Mouse (Mus musculus): ENCODE measurements around the gene Crnkl1. TPM values are rescaled to one million over a fixed set of nuclear protein-coding genes. Genes with fewer than 3 reads are reported as not detected.

Crnkl1 gene
- polyA plus RNA-seq (2015; fragmentation: Nextera tagmentation; extraction: Ambion mirVana): 27.6 and 29.7 TPM in 2 replicates

DNA sequence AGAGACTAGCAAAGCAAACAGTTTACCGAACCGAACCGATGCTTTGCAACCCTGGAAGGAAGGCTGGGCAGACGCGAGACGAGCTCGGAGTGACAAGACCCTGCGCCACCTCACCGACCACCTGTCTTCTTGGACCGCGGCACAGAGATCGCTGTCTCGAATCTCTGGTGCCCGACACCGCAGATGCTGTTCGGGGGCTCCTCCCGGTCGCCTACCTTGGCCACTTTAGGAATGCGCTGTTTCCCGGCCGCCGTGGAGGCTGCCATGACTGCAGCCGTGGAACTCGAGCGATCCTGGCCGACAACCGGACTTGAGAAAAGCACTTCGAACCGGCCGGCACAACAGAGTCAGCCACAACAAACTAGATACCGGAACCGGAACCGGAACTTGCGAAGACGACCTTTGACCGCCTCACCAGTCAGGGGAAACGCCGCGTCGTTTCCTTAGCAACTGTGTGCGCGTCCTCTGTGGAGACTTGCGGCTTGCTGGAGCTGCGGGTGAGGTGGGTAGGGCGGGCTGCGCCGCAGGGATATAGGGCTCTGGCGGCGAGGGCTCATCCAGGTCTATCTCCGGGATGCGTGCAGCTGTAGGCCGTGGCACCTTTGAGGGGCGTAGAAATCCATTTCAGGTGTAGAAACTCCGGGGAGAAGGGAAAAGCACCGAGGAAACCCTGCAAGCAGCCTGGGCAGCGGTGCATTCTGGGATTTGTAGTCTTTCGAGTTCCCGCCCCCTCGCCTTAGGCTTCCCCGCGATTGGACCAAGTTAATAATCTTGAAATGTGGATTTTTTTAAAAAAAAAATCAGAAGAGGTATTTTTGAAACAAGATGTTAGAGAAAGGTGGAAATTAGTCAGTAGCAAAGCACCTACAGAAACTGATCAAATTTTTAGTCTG, at the start of gene Crnkl1, which contains the start of gene Cfap61:
TSS of gene Crnkl1 (minus strand) at position 676 of the 893 bp plus-strand sequence.
TSS of gene Cfap61 (plus strand) at position 446 of the 893 bp plus-strand sequence.
- Histone ChIP-seq H3K4me1 (ENCODE audit: insufficient read depth, low read length) (peaks cover 10% of the 10 kb centered on the region), H3K4me2 (replicated peaks; ENCODE audit: low read depth, low read length) (peak within 1 kb of the TSS; percentile 79), H3K9ac (replicated peaks; ENCODE audit: low read length) (peak within 1 kb of the TSS; percentile 80), H3K27ac (ENCODE audit: low read length) (no peak within 1 kb of the TSS), H3K4me3 (ENCODE audit: low read length) (peak within 1 kb of the TSS; percentile 98), H3K9me3 (ENCODE audit: low read length) (no peaks in the 10 kb centered on the region), H3K27me3 (ENCODE audit: insufficient read depth, low read length) (no peaks in the 10 kb centered on the region), H3K36me3 (ENCODE audit: insufficient read depth, low read length) (peaks cover 16% of the 10 kb centered on the region; the same call in 1 of the 2 replicates)
- under 1% methylated on average over 61 of the region's 61 CpGs for whole genome bisulfite sequencing
- peak; percentile 98 for ATAC-seq (ENCODE audit: low FRiP score, low TSS enrichment)

DNA sequence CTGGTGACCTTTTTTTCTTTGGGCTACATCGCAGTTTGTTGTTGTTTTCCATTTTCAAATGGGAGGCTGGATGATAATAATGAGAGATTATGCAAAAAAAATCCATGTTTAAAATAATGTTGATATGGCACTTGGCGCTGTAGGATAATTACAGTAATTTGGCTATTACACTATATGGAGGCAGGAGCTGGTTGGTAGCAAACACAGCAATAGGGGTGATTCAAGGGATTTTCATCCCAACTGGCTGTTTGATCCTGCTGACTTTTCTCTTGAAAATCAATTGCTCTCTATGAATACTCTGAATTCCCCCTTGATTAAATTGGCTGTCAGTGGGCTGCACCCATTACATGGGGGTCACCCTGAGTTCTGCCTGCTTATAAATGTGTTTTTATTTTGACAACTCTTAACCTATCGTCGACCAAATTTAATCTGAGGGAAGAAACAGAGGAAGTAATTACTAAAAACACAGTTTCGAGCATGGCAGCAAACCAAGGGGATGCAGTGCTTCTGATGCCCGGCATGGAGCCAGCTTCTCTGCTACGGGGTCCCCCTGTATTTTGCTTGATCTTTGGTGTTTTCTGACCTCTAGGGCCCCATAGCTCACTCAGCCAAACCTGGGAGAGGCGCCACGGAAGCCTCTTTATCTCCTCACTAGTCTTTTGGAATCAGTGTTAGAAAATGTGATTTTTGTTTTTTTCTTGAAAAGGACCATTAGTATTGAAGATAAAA, 47.7 kb upstream of the Crnkl1 start:
- no peak for ATAC-seq (ENCODE audit: low FRiP score, low TSS enrichment)
- no peak overlapping the region for H3K4me2 ChIP-seq (replicated peaks; ENCODE audit: low read depth, low read length)
- H3K27me3 ChIP-seq (ENCODE audit: insufficient read depth, low read length): no peaks in the 10 kb centered on the region
- WGBS: 70% methylated on average over 9 of the region's 9 CpGs
- H3K9me3 ChIP-seq (ENCODE audit: low read length): no peaks in the 10 kb centered on the region
- H3K36me3 ChIP-seq (ENCODE audit: insufficient read depth, low read length): no peaks in the 10 kb centered on the region
- H3K4me3 ChIP-seq (ENCODE audit: low read length): no peak overlapping the region
- no peaks in the 10 kb centered on the region for H3K4me1 ChIP-seq (ENCODE audit: insufficient read depth, low read length)
- no peak overlapping the region for H3K27ac ChIP-seq (ENCODE audit: low read length)
- H3K9ac ChIP-seq (replicated peaks; ENCODE audit: low read length): no peak overlapping the region

DNA sequence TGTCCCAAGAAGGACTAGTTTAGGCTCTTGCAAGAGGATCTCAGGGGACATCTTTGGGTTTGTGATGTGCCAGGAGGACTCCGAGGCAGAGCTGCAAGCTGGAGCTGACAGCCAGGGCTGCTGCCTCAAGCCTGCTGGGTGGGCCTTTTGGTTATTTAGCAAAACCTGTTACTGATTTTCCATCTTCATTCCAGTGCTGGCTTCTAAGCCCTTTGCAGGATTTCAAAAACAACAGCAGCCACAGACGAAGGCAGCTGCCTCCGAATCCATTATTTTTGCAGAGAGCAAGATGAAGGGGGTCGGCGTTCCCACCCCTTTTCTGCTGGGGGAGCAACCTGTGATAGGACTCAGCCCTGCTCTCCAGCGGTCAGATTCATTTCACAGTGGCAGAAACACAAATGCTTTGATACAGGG, 46.9 kb upstream of the Crnkl1 start:
- Histone ChIP-seq H3K4me2 (replicated peaks; ENCODE audit: low read depth, low read length) (no peak overlapping the region), H3K36me3 (ENCODE audit: insufficient read depth, low read length) (no peaks in the 10 kb centered on the region), H3K9ac (replicated peaks; ENCODE audit: low read length) (no peak overlapping the region), H3K27ac (ENCODE audit: low read length) (no peak overlapping the region), H3K4me1 (ENCODE audit: insufficient read depth, low read length) (no peaks in the 10 kb centered on the region), H3K9me3 (ENCODE audit: low read length) (no peaks in the 10 kb centered on the region), H3K4me3 (ENCODE audit: low read length) (no peak overlapping the region), H3K27me3 (ENCODE audit: insufficient read depth, low read length) (no peaks in the 10 kb centered on the region)
- WGBS: 37% methylated on average over 6 of the region's 6 CpGs
- no peak for ATAC-seq (ENCODE audit: low FRiP score, low TSS enrichment)

DNA sequence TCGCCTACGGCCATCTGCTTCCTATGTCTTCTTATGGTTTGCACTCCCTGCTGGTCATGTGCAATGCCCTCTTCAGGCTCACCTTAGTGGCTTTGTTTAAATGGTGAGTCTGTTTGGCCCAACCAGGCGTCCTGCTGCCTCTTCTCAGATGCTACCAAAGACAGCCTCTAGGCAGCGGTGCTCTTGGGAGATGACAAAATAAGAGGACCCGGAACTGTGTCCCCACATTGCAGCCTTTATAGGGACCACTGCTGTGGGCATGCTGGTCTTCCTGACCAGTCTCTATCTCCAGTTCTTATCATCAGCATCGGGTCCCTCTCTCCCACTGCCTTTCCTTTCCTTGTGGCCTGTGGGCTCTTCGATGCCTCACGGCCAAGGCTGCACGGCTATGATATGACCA, 46.1 kb upstream of the Crnkl1 start:
- H3K27me3 ChIP-seq (ENCODE audit: insufficient read depth, low read length): no peaks in the 10 kb centered on the region
- no peak overlapping the region for H3K9ac ChIP-seq (replicated peaks; ENCODE audit: low read length)
- ATAC-seq (ENCODE audit: low FRiP score, low TSS enrichment): no peak
- H3K4me3 ChIP-seq (ENCODE audit: low read length): no peak overlapping the region
- no peak overlapping the region for H3K27ac ChIP-seq (ENCODE audit: low read length)
- H3K4me2 ChIP-seq (replicated peaks; ENCODE audit: low read depth, low read length): no peak overlapping the region
- no peaks in the 10 kb centered on the region for H3K4me1 ChIP-seq (ENCODE audit: insufficient read depth, low read length)
- H3K9me3 ChIP-seq (ENCODE audit: low read length): no peaks in the 10 kb centered on the region
- H3K36me3 ChIP-seq (ENCODE audit: insufficient read depth, low read length): no peaks in the 10 kb centered on the region
- 86% methylated on average over 9 of the region's 9 CpGs for WGBS

DNA sequence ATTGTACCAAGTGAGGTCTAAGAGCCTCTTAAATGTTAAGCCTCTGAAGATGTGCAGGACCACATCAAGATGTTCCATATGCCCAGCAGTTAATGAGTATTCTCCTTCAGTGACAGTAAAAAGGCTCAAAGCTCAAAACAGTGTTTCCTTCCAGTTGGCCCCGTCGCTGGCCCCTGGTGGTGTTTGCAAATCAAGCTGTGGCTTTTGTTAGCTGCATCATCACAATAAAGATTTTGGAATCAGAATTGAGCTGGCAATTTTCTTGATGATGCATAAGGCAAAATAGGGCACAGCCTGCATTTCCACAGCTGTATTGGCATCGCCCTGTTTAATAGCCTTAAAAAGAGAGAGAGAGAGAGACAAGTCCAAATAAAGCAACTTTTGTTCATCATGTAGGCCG, 44.8 kb upstream of the Crnkl1 start:
- H3K4me1 ChIP-seq (ENCODE audit: insufficient read depth, low read length): no peaks in the 10 kb centered on the region
- H3K9me3 ChIP-seq (ENCODE audit: low read length): no peaks in the 10 kb centered on the region
- H3K9ac ChIP-seq (replicated peaks; ENCODE audit: low read length): no peak overlapping the region
- no peaks in the 10 kb centered on the region for H3K27me3 ChIP-seq (ENCODE audit: insufficient read depth, low read length)
- H3K4me2 ChIP-seq (replicated peaks; ENCODE audit: low read depth, low read length): no peak overlapping the region
- H3K36me3 ChIP-seq (ENCODE audit: insufficient read depth, low read length): no peaks in the 10 kb centered on the region
- H3K27ac ChIP-seq (ENCODE audit: low read length): no peak overlapping the region
- H3K4me3 ChIP-seq (ENCODE audit: low read length): no peak overlapping the region
- no peak for ATAC-seq (ENCODE audit: low FRiP score, low TSS enrichment)
- WGBS: 73% methylated on average over 4 of the region's 4 CpGs

DNA sequence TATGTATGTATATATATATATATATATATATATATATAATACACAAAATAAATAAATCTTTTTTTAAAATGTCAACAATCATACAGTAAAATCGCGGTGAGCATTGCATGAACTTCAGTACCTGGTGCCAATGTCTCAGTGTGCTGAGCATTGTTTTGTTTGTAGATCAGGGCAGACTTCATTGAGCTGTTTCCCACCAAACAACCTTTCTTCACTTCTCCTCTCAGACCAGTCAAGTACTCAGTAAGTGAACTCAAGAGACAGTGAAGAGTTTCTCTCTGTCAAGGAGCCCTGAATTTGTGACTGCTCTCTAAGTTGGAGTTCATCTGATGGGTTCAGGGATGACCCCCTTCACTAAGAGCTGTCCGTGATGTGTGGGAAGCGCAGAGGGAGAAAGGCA, 37.8 kb upstream of the Crnkl1 start:
- WGBS: 75% methylated on average over 4 of the region's 4 CpGs
- no peak overlapping the region for H3K4me3 ChIP-seq (ENCODE audit: low read length)
- H3K27me3 ChIP-seq (ENCODE audit: insufficient read depth, low read length): no peaks in the 10 kb centered on the region
- H3K9ac ChIP-seq (replicated peaks; ENCODE audit: low read length): no peak overlapping the region
- ATAC-seq (ENCODE audit: low FRiP score, low TSS enrichment): no peak
- H3K9me3 ChIP-seq (ENCODE audit: low read length): no peaks in the 10 kb centered on the region
- H3K4me2 ChIP-seq (replicated peaks; ENCODE audit: low read depth, low read length): no peak overlapping the region
- H3K4me1 ChIP-seq (ENCODE audit: insufficient read depth, low read length): no peaks in the 10 kb centered on the region
- H3K36me3 ChIP-seq (ENCODE audit: insufficient read depth, low read length): no peaks in the 10 kb centered on the region
- H3K27ac ChIP-seq (ENCODE audit: low read length): no peak overlapping the region

DNA sequence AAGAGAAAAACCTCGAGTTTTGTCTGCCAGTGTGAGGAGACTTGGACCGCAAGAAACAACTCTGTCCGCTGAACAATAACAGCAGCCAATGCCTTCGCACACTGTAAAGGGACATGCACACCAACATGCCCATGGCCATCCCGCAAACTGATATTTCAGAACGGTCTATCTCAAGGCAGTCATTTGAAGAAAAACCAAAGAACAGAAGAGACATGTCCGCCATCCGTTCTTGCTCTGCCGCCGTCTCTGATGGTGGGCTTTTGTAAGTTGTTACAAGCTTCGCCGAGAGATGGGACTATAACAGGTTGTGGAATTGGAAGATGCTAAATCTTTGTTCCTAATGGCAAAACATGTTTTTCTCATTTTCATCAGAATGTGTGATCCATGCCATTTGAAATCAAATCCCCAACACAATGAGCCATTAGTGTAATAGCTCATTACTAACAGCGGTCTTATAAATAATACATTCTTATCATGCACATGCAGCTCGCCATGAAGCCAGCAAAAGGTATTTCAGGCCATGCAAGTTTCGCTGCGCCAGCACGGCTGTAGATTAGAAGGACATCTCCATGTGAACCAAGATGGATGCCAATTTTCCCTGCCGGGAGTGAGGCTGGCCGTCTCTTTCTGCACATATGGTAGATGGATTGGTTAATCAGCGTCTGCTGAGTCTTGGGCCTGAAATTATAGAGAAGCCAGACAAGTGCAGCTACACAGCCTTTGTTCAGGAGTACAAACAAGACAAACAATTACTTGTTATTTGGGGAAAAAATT, 36.6 kb upstream of the Crnkl1 start:
- no peaks in the 10 kb centered on the region for H3K4me1 ChIP-seq (ENCODE audit: insufficient read depth, low read length)
- H3K27ac ChIP-seq (ENCODE audit: low read length): no peak overlapping the region
- no peak overlapping the region for H3K9ac ChIP-seq (replicated peaks; ENCODE audit: low read length)
- H3K36me3 ChIP-seq (ENCODE audit: insufficient read depth, low read length): no peaks in the 10 kb centered on the region
- ATAC-seq (ENCODE audit: low FRiP score, low TSS enrichment): no peak
- WGBS: 93% methylated on average over 20 of the region's 20 CpGs
- H3K4me3 ChIP-seq (ENCODE audit: low read length): no peak overlapping the region
- no peaks in the 10 kb centered on the region for H3K27me3 ChIP-seq (ENCODE audit: insufficient read depth, low read length)
- H3K4me2 ChIP-seq (replicated peaks; ENCODE audit: low read depth, low read length): no peak overlapping the region
- no peaks in the 10 kb centered on the region for H3K9me3 ChIP-seq (ENCODE audit: low read length)

DNA sequence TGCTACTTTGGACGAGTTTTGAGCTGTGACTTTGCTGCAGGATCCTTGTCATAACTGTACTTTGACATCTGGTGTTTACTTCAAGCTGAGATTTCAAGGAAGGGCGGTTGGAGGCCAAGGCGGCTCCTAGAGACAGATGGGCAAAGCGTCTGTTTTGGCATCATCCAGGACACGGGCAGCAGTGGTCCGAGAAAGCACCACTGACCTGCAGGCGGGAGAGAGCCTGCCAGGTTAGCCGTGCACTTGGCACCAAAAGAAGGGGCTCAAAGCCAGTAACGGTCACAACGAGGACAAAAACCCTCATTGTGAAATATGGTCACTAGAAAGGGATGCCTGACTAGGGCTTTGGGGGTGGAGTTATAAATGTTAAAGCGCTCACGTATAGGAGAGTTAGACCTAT, 35.9 kb upstream of the Crnkl1 start:
- Histone ChIP-seq H3K4me3 (ENCODE audit: low read length) (no peak overlapping the region), H3K4me1 (ENCODE audit: insufficient read depth, low read length) (no peaks in the 10 kb centered on the region), H3K36me3 (ENCODE audit: insufficient read depth, low read length) (no peaks in the 10 kb centered on the region), H3K9ac (replicated peaks; ENCODE audit: low read length) (no peak overlapping the region), H3K4me2 (replicated peaks; ENCODE audit: low read depth, low read length) (no peak overlapping the region), H3K27me3 (ENCODE audit: insufficient read depth, low read length) (no peaks in the 10 kb centered on the region), H3K9me3 (ENCODE audit: low read length) (no peaks in the 10 kb centered on the region), H3K27ac (ENCODE audit: low read length) (no peak overlapping the region)
- ATAC-seq (ENCODE audit: low FRiP score, low TSS enrichment): no peak
- 84% methylated on average over 12 of the region's 12 CpGs for WGBS

DNA sequence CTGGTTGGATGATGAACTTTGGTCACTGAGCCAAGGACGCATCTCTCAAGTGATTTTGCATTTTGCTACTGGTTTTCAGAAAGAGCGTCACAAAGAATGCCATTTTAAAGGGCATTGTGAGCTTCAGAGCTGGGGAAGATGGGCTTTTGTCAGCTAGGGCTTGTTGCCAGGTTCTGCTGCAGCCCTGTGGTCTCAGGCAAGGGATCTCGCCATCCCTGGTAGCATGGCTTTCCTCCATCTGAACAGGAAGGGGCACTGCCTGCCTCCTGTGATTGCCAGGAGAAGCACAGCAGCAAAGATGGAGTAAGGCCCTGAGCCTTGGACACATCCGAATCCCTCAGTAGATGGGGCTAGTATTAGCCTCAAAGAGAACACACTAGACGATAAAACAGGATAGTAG, 27.0 kb upstream of the Crnkl1 start:
- Histone ChIP-seq H3K4me1 (ENCODE audit: insufficient read depth, low read length) (no peaks in the 10 kb centered on the region), H3K9me3 (ENCODE audit: low read length) (no peaks in the 10 kb centered on the region), H3K4me2 (replicated peaks; ENCODE audit: low read depth, low read length) (no peak overlapping the region), H3K27ac (ENCODE audit: low read length) (no peak overlapping the region), H3K9ac (replicated peaks; ENCODE audit: low read length) (no peak overlapping the region), H3K27me3 (ENCODE audit: insufficient read depth, low read length) (no peaks in the 10 kb centered on the region), H3K4me3 (ENCODE audit: low read length) (no peak overlapping the region), H3K36me3 (ENCODE audit: insufficient read depth, low read length) (no peaks in the 10 kb centered on the region)
- ATAC-seq (ENCODE audit: low FRiP score, low TSS enrichment): no peak
- WGBS: 83% methylated on average over 5 of the region's 5 CpGs
